Mouse (Mus musculus) testis, adult 2 months (tissue): Measurements from ENCODE around the gene Fbxo4. TPM values are rescaled to one million over a fixed set of nuclear protein-coding genes. Genes with fewer than 3 reads are reported as not detected.

Experiments used
- H3K27ac ChIP-seq: fragments of 200-500 bp; 2 replicates; pipeline ENCODE4 v1.5.1; 2012; ENCODE audit warnings: low read depth, low read length; ENCODE audit not compliant: control insufficient read depth, insufficient read depth
- H3K27me3 ChIP-seq: fragments of 200-500 bp; 2 replicates; pipeline ENCODE4 v1.6.1; 2012; ENCODE audit warnings: mild to moderate bottlenecking, low read length, moderate library complexity; ENCODE audit not compliant: control insufficient read depth, insufficient read depth
- H3K36me3 ChIP-seq: fragments of 200-500 bp; 2 replicates; pipeline ENCODE4 v1.6.1; 2012; ENCODE audit warnings: mild to moderate bottlenecking, low read length; ENCODE audit not compliant: control insufficient read depth, insufficient read depth
- H3K4me1 ChIP-seq: fragments of 200-500 bp; 2 replicates; pipeline ENCODE4 v1.6.1; 2012; ENCODE audit warnings: low read length; ENCODE audit not compliant: control insufficient read depth, insufficient read depth
- H3K4me3 ChIP-seq: fragments of 200-500 bp; 2 replicates; pipeline ENCODE4 v1.5.1; 2012; ENCODE audit warnings: low read depth, mild to moderate bottlenecking, low read length, moderate library complexity, mixed read lengths; ENCODE audit not compliant: control insufficient read depth
- CTCF ChIP-seq: fragments of 200-500 bp; IDR thresholded peaks from 2 replicates; pipeline ENCODE4 v1.5.1; 2012; ENCODE audit warnings: low read depth, mild to moderate bottlenecking, inconsistent platforms, low read length, moderate library complexity; ENCODE audit not compliant: control insufficient read depth, insufficient read depth, insufficient replicate concordance
- POLR2A ChIP-seq: fragments of 200-500 bp; IDR thresholded peaks from 2 replicates; pipeline ENCODE4 v1.6.1; 2012; ENCODE audit warnings: low read depth, mild to moderate bottlenecking, inconsistent platforms, low read length, moderate library complexity; ENCODE audit not compliant: control insufficient read depth
- polyA plus RNA-seq: library from polyadenylated mRNA; depleted of rRNA; stranded (reverse); fragments of >200 nt; gene quantifications from 2 replicates; pipeline ENCODE4 v1.2.3, GENCODE M21; 2012; rRNA removed

Gene Fbxo4
- polyA plus RNA-seq: 5.0 and 8.9 TPM in 2 replicates

- Histone ChIP-seq H3K27me3 (no peaks in the 10 kb centered on the region), H3K36me3 (no peaks in the 10 kb centered on the region), H3K4me1 (no peaks in the 10 kb centered on the region), H3K27ac (peak within 1 kb of the TSS; percentile 89), H3K4me3 (peak within 1 kb of the TSS; percentile 85)
- TF ChIP-seq POLR2A (peak; percentile 67; the same call in 1 of the 2 replicates), CTCF (no peak)
Observed at GRCm38 (mm10) chr15:3979061-3979848, at the start of gene Fbxo4. TSS of gene Fbxo4 (minus strand) at chr15:3979573.

GRCm38 (mm10) chr15:4028960-4029359 is 49.6 kb upstream of the Fbxo4 start:
- no peak overlapping the region for H3K27ac ChIP-seq
- H3K36me3 ChIP-seq: no peaks in the 10 kb centered on the region
- H3K27me3 ChIP-seq: no peaks in the 10 kb centered on the region
- H3K4me1 ChIP-seq: peaks cover 9% of the 10 kb centered on the region
- no peak for TF ChIP-seq POLR2A
- TF ChIP-seq CTCF: no peak
- H3K4me3 ChIP-seq: no peak overlapping the region

DNA sequence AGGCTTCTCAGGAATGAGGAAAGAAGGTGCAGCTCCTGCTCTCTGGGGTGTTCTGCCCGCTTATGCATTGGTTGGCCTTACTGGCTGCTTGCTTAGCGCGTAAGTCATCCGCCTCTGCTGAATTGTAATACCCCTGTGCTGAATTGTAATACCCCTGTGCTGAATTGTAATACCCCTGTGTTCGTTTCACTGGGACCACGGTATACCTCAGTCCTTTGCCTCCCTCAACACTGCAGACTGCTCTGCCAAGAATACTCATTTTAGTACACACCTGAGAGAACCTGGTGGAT is 49.0 kb upstream of the Fbxo4 start:
- peaks cover 9% of the 10 kb centered on the region for H3K4me1 ChIP-seq
- H3K27ac ChIP-seq: no peak overlapping the region
- H3K4me3 ChIP-seq: no peak overlapping the region
- no peaks in the 10 kb centered on the region for H3K36me3 ChIP-seq
- H3K27me3 ChIP-seq: no peaks in the 10 kb centered on the region
- TF ChIP-seq CTCF: no peak
- no peak for TF ChIP-seq POLR2A

DNA sequence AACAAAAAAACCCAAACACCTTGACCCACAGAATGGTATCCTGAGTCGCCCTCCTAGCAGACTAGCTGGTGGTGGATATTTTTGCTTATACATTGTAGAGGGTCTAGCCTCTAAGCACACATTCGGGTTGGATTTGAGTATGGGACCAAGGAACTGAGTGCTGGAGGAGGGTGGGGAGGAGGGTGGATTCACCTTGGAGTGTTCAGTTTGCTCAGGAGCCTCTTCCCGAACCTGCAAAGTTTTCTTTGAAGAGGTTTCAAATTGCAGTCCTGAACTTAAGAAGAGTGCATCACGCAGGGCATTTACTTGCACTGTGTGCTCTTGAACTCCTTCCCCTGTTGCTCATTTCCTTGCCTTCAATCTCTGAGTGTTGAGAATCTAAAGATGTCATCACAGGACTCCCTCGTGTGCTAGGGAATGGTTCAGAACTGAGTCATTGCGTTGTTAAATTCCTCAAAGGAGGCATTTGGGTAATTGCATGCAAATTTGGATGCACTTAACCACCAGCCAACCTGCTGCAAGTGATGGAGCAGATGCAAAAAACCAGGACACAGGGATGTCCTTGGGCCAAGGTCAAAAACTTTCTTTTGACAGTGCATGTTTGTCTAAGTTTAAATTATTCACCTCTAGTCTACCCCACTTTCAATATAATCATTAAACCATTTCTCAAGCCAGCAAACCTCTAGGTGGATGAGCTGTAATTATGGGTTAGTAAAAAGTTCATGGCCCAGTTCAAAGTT is 48.5 kb upstream of the Fbxo4 start:
- Histone ChIP-seq H3K4me3 (no peak overlapping the region; the same call in 1 of the 2 replicates), H3K4me1 (peaks cover 9% of the 10 kb centered on the region), H3K27ac (no peak overlapping the region), H3K27me3 (no peaks in the 10 kb centered on the region), H3K36me3 (no peaks in the 10 kb centered on the region)
- no peak for TF ChIP-seq POLR2A
- no peak for TF ChIP-seq CTCF

DNA sequence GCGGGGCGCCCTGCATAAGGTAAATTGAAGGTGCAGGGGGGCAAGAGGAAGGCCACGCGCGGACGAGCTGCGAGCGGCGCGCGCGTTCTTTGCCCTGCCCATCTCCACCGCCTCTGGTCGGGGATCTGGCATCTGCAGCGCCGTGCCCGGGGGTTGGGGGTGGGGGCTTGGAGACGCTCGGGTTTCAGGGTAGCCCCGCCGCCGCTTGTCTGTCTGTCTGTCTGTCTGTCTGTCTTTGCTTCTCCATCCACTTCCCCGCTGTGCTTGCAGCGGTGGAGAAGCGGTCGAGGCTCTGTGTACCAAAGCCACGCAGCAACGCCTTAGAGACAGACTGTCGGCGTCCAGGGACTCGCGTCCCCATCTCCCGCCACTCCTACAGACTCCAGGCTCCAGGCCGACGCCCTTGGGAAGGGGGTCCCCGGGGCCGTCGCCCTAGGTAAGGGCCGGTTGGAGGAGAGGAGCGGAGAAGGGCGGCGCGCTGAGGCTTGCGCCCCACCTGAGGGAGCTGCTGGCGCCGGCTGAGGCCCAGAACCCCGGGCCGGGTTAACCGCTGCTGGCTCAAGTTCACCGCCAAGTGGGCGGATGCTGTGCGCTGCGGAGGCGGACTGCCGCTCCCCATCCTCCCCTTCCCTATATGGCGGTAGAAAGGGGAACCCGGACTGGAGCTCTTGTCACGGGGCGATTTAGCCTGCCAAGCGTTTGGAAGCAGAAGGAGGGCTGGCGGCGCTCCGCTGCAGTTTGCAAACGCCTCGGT is 47.6 kb upstream of the Fbxo4 start:
- TF ChIP-seq POLR2A (no peak), CTCF (no peak)
- H3K27ac ChIP-seq: no peak overlapping the region

DNA sequence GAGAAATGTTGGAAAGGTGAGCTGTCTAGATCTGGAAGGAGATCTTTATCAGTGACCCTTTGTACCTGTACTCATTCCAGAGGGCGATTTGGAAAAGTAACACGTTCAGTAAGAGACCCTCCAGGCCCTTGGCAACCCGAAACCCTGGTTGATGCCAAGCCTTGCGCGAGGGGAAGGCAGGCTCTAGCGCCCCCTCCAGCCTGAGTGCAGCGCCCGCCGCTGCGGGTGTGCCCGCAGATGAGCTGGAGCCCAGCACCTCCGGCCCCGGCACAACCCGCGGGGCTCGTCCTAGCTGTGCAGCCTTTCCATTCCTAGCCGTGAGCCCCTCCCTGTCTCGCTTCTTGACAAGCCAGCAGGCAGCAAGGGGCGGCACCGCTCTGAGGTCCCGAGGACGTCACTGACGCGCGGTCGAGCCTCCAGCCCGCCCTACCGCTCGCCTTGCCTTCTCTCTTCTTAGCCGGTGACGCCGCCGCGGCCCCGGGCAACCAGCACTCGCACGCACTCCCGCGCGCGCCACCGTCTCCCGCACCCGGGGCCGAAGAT is 46.9 kb upstream of the Fbxo4 start, which contains the start of gene Oxct1:
TSS of gene Oxct1 (plus strand) at position 153 of the 543 bp plus-strand sequence.
- Histone ChIP-seq H3K4me3 (peak within 1 kb of the TSS; percentile 69), H3K4me1 (peaks cover 9% of the 10 kb centered on the region), H3K27ac (0 out of 2 replicates have a peak within 1 kb of the TSS, but pooled peaks have one; percentile 47), H3K27me3 (no peaks in the 10 kb centered on the region), H3K36me3 (no peaks in the 10 kb centered on the region)
- no peak for TF ChIP-seq POLR2A
- TF ChIP-seq CTCF: peak; percentile 27; the same call in 1 of the 2 replicates

More for the DNA sequence above, 47.6 kb upstream of the Fbxo4 start:
- peaks cover 9% of the 10 kb centered on the region for H3K4me1 ChIP-seq
- no peaks in the 10 kb centered on the region for H3K36me3 ChIP-seq
- H3K27me3 ChIP-seq: no peaks in the 10 kb centered on the region
- H3K4me3 ChIP-seq: peak overlapping the region; percentile 69
